Mouse (Mus musculus): Measurements from ENCODE around the gene Slc9a9.

Gene Slc9a9

DNA sequence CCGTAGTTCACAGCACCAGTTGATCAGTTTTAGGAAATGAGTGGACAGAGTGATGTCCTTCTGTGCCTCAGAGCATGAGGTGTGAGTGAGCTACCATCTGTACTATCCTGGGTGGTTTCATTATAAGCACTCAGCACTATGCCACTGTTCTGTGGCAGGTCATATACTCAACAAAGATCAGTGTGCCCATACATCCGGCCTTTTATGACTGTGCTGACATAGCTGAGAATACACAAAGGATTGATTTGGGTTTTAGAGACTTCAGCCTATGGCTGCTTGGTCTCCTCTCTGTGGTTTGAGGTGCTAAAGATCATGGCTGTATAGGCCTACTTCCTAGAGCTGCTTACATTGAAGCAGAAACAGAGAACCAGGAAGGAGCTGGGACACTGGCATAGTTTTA is 12.6 kb downstream of the Slc9a9 start:
- no peak for DNase-seq (ENCODE audit: low read depth, low spot score)

- no peak for DNase-seq (ENCODE audit: low read depth, low spot score)
These were observed 15.9 kb downstream of the Slc9a9 start for GRCm38 (mm10) chr9:94685640-94686039.

DNA sequence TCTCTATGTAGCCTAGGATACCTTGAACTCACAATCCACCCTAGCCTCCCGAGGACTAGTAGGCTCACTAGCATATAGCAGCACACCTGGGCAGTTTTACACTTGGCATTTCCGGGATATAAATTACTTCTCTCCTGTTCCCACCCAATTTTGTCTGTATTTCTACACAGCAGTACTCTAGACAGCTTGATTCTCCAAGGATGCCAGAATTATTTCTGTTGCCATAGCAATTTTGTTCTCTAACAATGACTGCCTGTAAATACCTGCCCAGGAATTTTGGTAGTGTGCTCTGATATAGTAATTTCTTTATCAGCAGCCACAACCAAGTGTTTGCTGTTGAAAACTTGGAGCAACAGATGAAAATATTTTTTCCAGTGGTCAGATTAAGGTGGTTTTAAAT is 16.7 kb downstream of the Slc9a9 start:
- no peak for DNase-seq (ENCODE audit: low read depth, low spot score)

DNA sequence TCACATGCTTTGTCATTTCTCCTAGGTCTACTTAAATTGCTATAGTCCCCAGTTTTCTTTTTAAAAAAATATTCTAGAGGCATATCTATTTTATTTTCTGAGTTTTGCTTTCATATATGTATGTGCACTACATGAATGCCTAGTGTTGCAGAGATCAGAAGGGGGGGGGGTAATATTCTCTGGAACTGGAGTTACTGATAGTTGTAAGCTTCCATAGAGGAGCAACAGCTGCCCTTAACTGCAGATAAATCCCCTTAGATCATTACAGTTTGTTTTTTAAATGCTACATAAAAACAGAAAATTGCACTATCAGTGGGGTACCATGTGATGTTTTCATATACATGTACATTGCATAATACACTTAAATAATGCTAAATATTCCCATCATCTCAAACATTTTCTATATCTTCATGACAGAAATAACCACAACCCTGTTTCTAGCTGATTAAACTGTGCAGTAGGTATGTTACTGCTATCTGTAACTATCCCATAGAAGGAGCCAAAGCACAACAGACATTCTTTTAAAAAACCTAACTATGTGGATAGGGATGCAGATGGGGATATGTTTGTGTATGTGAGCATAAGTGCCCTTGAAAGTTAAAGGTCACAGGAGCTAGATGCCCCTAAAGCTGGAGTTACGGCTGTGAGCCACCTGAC is 17.6 kb downstream of the Slc9a9 start:
- DNase-seq (ENCODE audit: low read depth, low spot score): no peak

- no peak for DNase-seq (ENCODE audit: low read depth, low spot score)
These were observed 21.8 kb downstream of the Slc9a9 start for GRCm38 (mm10) chr9:94691311-94692087.

GRCm38 (mm10) chr9:94692122-94692521 is 22.4 kb downstream of the Slc9a9 start:
- no peak for DNase-seq (ENCODE audit: low read depth, low spot score)

GRCm38 (mm10) chr9:94694243-94694642 is 24.5 kb downstream of the Slc9a9 start:
- no peak for DNase-seq (ENCODE audit: low read depth, low spot score)

DNA sequence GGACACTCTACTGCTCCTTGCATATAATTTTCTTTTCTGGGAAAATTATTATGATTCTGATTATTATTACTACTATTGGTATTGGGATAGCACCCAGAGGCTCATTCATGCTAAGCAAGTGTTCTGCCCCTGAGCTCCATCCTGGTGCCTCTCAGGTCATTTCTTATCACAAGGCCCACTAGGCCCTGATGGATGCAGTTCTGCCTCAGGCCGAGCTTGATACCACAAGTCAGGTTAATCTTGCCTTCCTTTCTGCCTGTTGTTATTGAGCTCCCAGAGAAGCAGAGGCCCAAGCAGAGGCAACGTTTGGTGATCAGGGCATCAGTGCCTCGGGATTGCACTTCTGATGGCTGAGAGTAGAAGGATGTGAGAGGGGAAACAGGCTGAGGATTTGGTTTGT is 25.3 kb downstream of the Slc9a9 start:
- DNase-seq (ENCODE audit: low read depth, low spot score): no peak

DNA sequence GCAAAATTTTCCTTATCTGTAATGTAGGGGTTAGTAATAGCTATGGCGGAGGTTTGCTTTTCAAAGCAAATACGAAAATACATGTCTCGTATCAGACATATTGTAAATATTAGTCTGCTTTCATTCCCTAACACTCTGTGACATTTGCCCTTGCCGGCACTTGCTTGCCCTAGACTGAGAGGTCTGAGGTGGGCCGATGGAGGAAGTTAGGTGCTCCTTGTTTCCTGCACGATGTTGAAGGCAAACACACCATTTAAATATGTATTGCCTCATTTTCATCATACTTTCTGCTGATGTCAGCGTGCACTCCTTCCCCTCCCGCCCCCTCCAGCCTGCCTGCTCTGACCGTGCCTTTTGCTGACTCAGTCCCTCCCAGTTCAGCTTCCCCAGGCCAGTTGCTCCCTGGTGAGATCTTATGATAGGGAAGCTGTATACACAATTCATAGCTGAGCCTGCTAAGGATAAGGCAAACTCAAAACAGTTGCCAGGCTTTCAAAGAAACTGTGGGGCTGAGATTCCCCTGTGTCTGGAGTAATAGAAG is 26.9 kb downstream of the Slc9a9 start:
- no peak for DNase-seq (ENCODE audit: low read depth, low spot score)

DNA sequence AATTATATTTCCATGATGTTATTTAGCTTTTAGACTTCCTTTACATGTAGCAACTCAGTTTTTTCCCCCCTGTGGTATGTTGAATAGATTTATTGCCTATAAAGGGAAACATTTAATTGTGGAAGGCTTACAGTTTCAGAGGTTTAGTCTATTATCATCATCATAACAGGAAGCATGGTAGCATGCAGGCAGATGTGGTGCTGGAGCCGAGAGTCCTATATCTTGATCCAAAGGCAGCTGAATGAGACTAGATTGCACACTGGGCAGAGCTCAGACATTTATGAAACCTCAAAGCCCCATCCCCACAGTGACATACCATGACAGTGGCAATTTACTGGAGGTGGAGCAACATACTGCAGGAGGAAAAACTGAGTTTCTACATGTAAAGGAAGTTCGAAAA is 28.5 kb downstream of the Slc9a9 start:
- DNase-seq (ENCODE audit: low read depth, low spot score): no peak

- no peak for DNase-seq (ENCODE audit: low read depth, low spot score)
These were observed 30.8 kb downstream of the Slc9a9 start for GRCm38 (mm10) chr9:94700549-94700948.

DNA sequence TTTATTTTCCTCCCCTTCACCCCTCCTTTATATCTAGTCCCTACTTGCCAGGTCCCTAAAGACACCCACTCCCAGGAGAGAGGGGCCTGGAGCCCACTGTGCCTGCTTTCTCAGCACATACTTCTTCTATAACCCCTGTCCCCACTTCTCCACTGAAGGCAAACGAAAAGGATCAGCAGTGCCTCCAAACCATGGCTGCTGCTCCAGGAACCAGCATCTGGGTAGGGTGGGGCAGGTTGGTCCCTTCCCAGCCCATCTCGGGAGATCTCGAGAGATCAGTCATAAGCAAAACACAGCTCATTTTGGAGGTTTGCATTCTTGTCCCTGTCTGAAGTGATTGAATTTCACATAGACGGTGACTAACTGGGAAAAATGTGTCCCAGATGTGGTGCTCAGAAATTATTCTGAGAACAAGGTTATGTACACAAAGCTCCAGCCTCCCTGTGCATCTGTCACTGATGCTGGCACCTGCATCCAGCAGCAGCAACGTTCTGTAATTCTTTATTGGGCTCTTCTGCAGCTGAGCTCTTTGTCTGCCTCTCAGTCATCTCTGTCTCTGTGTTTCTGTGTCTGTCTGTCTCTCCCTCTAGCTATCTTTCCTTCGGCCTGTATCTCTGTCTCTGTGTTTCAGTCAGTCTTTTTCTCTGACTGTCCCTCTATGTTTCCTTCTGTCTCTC is 31.6 kb downstream of the Slc9a9 start:
- DNase-seq (ENCODE audit: low read depth, low spot score): no peak

DNA sequence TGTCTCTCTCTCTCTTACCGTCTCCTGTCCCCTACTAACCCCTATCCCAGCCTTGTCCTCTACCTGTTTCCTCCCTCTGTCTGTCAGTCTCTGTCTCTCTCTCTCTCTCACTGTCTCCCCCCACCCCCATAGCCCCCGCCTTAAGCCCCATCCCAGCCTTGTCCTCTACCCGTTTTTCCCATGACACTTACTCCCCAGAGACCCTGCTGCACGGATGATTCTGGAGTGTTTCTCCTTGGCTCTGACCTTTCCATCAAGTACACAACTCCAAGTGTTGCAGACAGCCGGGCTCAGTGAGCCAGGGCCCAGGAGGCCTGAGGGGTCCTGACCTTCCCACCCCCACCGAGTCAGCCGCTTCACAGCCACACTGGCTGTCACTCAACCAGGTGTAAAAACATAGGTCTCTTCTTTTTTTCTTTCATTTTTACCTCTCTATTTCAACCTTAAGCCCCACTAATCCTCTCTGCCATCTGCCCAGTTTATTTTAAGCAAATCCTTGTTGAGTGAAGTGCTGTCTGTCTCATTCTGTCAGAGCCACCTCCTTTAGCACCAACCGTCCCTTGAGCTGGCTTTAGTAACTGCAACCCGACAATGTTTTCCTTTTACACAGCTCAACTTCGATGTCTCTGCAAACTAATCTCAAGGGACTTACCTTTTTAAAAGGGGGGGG is 32.4 kb downstream of the Slc9a9 start:
- DNase-seq (ENCODE audit: low read depth, low spot score): no peak

GRCm38 (mm10) chr9:94704986-94705757 is 35.5 kb downstream of the Slc9a9 start:
- DNase-seq (ENCODE audit: low read depth, low spot score): no peak

- no peak for DNase-seq (ENCODE audit: low read depth, low spot score)
These were observed 36.0 kb downstream of the Slc9a9 start for GRCm38 (mm10) chr9:94705758-94706026.

- no peak for DNase-seq (ENCODE audit: low read depth, low spot score)
These were observed 42.4 kb downstream of the Slc9a9 start for GRCm38 (mm10) chr9:94712084-94712483.

DNA sequence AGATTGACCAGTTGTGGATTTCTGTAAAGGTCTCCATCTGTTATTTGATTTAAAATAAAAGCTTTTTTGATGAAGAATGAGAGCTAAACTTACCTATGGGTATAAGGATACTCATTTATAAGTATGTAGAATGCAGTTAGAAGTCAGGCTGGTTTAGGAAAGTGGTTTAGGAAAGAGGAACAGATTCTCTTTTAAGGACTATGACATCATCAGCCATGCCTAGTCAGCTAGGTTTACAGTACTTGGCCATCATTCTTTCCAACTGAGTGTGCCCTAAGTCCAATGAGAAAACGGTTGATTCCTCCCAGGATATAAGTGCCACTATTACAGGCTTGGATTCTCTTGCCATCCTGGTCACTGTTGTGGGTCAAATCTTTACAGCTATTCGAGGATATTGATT is 47.0 kb downstream of the Slc9a9 start:
- DNase-seq (ENCODE audit: low read depth, low spot score): no peak

GRCm38 (mm10) chr9:94723631-94724030 is 53.9 kb downstream of the Slc9a9 start:
- no peak for DNase-seq (ENCODE audit: low read depth, low spot score)

DNA sequence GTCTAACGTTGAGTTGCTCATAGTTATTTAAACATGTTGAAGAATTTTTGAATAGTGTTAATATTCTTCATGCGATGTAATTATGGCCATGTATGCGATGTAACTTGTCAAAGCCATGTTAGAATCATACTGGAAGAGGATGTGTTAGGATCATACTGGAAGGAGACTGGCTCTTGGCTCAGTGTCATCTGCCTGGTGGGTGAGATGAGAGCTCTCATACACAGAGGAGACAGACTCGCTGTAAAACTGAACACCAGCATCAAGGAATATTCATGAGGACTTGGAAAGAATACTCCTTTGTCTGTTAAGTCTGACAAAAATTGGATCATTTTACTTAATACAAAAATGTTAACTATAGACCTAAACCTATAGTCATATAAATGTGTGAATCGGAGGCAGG is 55.4 kb downstream of the Slc9a9 start:
- no peak for DNase-seq (ENCODE audit: low read depth, low spot score)

DNA sequence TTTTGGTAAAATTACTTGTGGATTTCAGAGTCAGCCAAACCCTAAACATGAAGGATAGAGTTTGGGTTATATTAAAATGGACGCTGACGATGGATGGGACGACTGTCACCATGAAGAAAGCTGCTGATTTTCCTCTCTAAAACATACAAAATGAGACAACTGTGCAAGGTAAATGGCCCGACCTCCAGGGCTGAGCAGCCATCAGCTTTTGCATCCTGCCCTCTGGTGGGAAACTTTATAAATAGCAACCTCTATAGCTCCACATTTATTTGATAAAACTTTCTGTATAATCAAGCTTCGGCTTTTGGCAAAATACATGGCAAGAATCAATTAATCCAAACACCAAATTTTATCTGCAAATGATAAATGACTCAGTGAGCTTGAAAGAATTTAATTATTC is 57.7 kb downstream of the Slc9a9 start:
- no peak for DNase-seq (ENCODE audit: low read depth, low spot score)

DNA sequence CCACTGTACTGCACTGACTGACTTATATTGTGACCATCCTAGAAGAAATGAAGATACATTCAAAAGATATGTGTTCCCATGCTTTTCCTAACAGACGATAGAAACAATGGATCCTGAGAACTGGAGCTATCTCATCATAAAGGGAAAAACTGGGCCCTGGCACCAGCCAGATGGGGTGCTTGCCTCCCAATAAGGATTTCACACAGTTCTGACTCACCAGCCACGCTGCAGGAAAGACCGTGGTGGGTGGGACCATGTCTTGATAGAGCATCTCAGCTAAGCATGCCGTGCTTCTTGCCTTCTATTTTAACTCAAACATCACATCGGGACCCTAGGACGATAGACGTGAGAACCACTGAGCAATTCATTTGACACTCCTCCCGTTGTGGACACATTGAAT is 60.7 kb downstream of the Slc9a9 start:
- no peak for DNase-seq (ENCODE audit: low read depth, low spot score)

- DNase-seq (ENCODE audit: low read depth, low spot score): no peak
These were observed 62.4 kb downstream of the Slc9a9 start for GRCm38 (mm10) chr9:94732136-94732535.

All from WW6 (cell line).